Mouse (Mus musculus) erythroblast, embryonic 14.5 days (primary cell): ENCODE measurements around the gene Cryab.

Experiments used
- GATA1 ChIP-seq: IDR thresholded peaks from 2 replicates; pipeline ENCODE4 v1.6.1; 2012; ENCODE audit warnings: low read length, inconsistent platforms, mixed read lengths
- TAL1 ChIP-seq: IDR thresholded peaks from 3 replicates; pipeline ENCODE4 v1.6.1; 2012; ENCODE audit warnings: low read length, inconsistent platforms, mixed read lengths

DNA sequence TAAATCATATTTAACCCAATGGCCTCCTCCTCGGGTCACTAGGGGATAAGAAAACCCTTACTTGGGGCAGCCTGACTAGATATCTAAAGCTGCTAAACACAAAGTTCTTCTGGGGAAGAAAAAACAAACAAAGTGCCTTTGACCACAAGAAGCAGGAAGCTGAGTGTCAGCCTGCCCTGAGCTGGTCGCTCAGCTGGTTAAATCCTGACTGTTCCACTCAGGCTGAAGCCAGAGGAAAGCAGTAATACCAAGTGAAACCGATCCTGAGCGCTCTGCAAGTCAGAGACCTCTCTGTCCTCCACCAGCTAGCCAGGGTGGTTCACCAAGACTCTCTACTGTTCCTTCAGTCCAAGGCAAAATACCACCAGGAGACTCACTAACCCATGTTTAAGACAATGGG is 21.5 kb upstream of the Cryab start:
- TF ChIP-seq TAL1 (no peak), GATA1 (no peak)
